Mouse (Mus musculus) heart, embryonic 12.5 days (tissue): ENCODE measurements at regions not wholly inside any gene's neighbourhood (a gene's known extent, or its start where the extent isn't known, plus 50 kb on each side); places are given as distances from the start of the nearest gene placed in this dataset. TPM values are rescaled to one million over a fixed set of nuclear protein-coding genes. Genes with fewer than 3 reads are reported as not detected.

ENCODE experiments used
- ATAC-seq: fragments of 200-750 bp; cut with Nextera tagmentation; 2 replicates; pipeline ENCODE4 v1.8.0; 2017; ENCODE audit warnings: moderate TSS enrichment, moderate library complexity; ENCODE audit not compliant: insufficient number of reproducible peaks, low FRiP score
- H3K27ac ChIP-seq: fragments of 300-500 bp; sonication (generic); 2 replicates; pipeline ENCODE4 v1.5.1; 2016; ENCODE audit warnings: mild to moderate bottlenecking, moderate library complexity; ENCODE audit not compliant: poor library complexity, severe bottlenecking
- H3K27me3 ChIP-seq: fragments of 300-500 bp; sonication (generic); replicated peaks from 2 replicates; pipeline ENCODE4 v1.6.1; 2016; ENCODE audit warnings: mild to moderate bottlenecking, moderate library complexity
- H3K36me3 ChIP-seq: fragments of 300-500 bp; sonication (generic); 2 replicates; pipeline ENCODE4 v1.6.1; 2016; ENCODE audit warnings: mild to moderate bottlenecking, moderate library complexity
- H3K4me1 ChIP-seq: fragments of 300-500 bp; sonication (generic); replicated peaks from 2 replicates; pipeline ENCODE4 v1.6.1; 2016; ENCODE audit warnings: mild to moderate bottlenecking
- H3K4me2 ChIP-seq: fragments of 300-500 bp; sonication (generic); 2 replicates; pipeline ENCODE4 v1.6.1; 2016; ENCODE audit warnings: mild to moderate bottlenecking, moderate library complexity
- H3K4me3 ChIP-seq: fragments of 300-500 bp; sonication (generic); 2 replicates; pipeline ENCODE4 v1.5.1; 2016; ENCODE audit warnings: mild to moderate bottlenecking
- H3K9ac ChIP-seq: fragments of 300-500 bp; sonication (generic); 2 replicates; pipeline ENCODE4 v1.6.1; 2016; ENCODE audit warnings: mild to moderate bottlenecking, moderate library complexity
- H3K9me3 ChIP-seq: fragments of 300-500 bp; sonication (generic); replicated peaks from 2 replicates; pipeline ENCODE4 v1.6.1; 2016; ENCODE audit warnings: mild to moderate bottlenecking, moderate library complexity
- WGBS: fragments of 180-500 bp; shearing (Covaris S2); methylation state at CpG from one replicate; pipeline ENCODE4 v1.1.7; 2016; 5-methylcytosine and 5-hydroxymethylcytosine counted together
- microRNA-seq: library from miRNA; unstranded; fragments of <30 nt; microRNA quantifications from one replicate; pipeline ENCODE4, GENCODE M21; 2017

GRCm38 (mm10) chr4:33855112-33855511 lies 69.3 kb upstream of the Cnr1 start:
- no peaks in the 10 kb centered on the region for H3K36me3 ChIP-seq
- no peaks in the 10 kb centered on the region for H3K27me3 ChIP-seq
- H3K4me3 ChIP-seq = no peak overlapping the region
- no peak overlapping the region for H3K9ac ChIP-seq
- H3K9me3 ChIP-seq = no peaks in the 10 kb centered on the region
- no peaks in the 10 kb centered on the region for H3K4me1 ChIP-seq
- H3K4me2 ChIP-seq = no peak overlapping the region
- no peak overlapping the region for H3K27ac ChIP-seq
- ATAC-seq = no peak

GRCm38 (mm10) chr4:33867126-33867525 lies 57.3 kb upstream of the Cnr1 start:
- H3K4me2 ChIP-seq = no peak overlapping the region
- H3K4me3 ChIP-seq = no peak overlapping the region
- no peaks in the 10 kb centered on the region; the same call in 1 of the 2 replicates for H3K9me3 ChIP-seq
- ATAC-seq = no peak
- 82% methylated on average over 2 of the region's 2 CpGs for WGBS
- H3K9ac ChIP-seq = no peak overlapping the region
- no peaks in the 10 kb centered on the region for H3K4me1 ChIP-seq
- no peaks in the 10 kb centered on the region for H3K36me3 ChIP-seq
- no peak overlapping the region for H3K27ac ChIP-seq
- H3K27me3 ChIP-seq = no peaks in the 10 kb centered on the region

GRCm38 (mm10) chr4:33869317-33869716 lies 55.1 kb upstream of the Cnr1 start:
- Histone ChIP-seq H3K27ac (no peak overlapping the region), H3K27me3 (no peaks in the 10 kb centered on the region), H3K36me3 (no peaks in the 10 kb centered on the region), H3K4me3 (no peak overlapping the region), H3K4me1 (no peaks in the 10 kb centered on the region), H3K9me3 (no peaks in the 10 kb centered on the region; the same call in 1 of the 2 replicates), H3K9ac (no peak overlapping the region), H3K4me2 (no peak overlapping the region)
- no peak for ATAC-seq
- WGBS = 64% methylated on average over 5 of the region's 5 CpGs

Small RNA genes lying in the stretch of these regions (microRNA-seq; reads per million reads assigned to microRNA genes)
- not detected for gene Gm23304
